14 mouse cellular contexts compared by ENCODE assay signal in the genomic region with DNA sequence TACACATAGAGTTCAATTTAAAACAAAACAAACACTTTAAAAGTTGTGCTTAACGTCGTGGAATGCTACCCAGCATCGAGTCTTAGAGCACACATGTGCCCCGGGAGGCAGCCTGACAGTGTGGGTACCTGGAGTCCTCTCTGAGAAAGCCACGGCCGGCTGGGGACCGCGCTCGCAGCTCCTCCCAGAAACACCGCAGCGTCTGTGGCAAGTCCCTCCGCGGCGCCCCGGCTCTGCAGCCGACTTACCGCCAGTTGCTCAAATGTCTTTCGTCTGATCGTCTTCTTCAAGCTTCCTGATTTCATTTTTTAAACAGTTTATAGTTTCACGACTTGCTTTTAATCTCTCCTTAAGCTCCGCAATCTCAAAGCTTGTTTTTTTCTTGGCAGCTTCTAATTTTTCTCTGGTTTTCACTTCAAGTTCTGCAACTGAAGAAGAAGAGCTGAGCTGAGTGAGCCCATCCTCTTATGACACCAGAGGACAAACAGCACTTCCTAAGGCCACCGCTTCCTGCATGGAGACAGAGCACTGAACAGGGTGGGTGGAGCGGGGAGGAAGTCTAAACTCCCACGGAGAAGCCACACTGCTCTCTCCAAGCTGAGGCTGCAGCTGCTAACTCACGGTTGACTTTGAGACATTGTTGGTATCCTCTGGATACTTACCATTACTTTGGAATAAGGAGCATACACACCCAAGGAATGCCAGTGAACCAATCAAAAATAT. TPM values are rescaled to one million over a fixed set of nuclear protein-coding genes. Genes with fewer than 3 reads are reported as not detected.
A peak's percentile ranks its signal among the peaks of the same experiment; 100 is the strongest.
DNase-seq lines count a peak whose midpoint lies in the region; ATAC-seq and TF ChIP-seq lines count a peak whose summit lies in the region.
"Had no signal": no experiment of that assay in that cellular context is flagged by ENCODE, and none has a peak within 500 bp of the region (broad histone marks: within the 10 kb centered on the region; RNA-seq: fewer than 3 reads in every experiment).

No protein-coding gene starts in this region.

- H3K27me3 ChIP-seq in thymus, adult 2 months (ENCODE audit: control insufficient read depth, insufficient read depth, low read length), result no peaks in the 10 kb centered on the region
- H3K27me3 ChIP-seq in spleen, adult 2 months (ENCODE audit: control insufficient read depth, insufficient read depth, low read length), result no peaks in the 10 kb centered on the region
- H3K27me3 ChIP-seq: heart, embryonic 12.5 days; hindbrain, embryonic 15.5 days; kidney, embryonic 15.5 days had no signal

- H3K4me1 ChIP-seq in thymus, adult 2 months (replicated peaks; ENCODE audit: control insufficient read depth, insufficient read depth, low read length), result peaks cover 12% of the 10 kb centered on the region
- H3K4me1 ChIP-seq in spleen, adult 2 months (ENCODE audit: control insufficient read depth, insufficient read depth, insufficient read length), result peaks cover 4% of the 10 kb centered on the region; the same call in 1 of the 2 replicates
- H3K4me1 ChIP-seq: hindbrain, embryonic 15.5 days; kidney, embryonic 15.5 days; limb, embryonic 10.5 days had no signal

- 0 out of 2 replicates have a peak, but pooled peaks have one; percentile 18 for TF ChIP-seq POLR2A in thymus, adult 2 months (IDR thresholded peaks at IDR 0.05; ENCODE audit: control insufficient read depth, extremely low read depth, insufficient read depth, low read length, poor library complexity)
- no peak for TF ChIP-seq POLR2A in spleen, adult 2 months (IDR thresholded peaks at IDR 0.05; ENCODE audit: low read depth, low read length)

- peak overlapping the region; percentile 6; the same call in 1 of the 2 replicates for H3K4me3 ChIP-seq in thymus, adult 2 months (ENCODE audit: control insufficient read depth, insufficient read depth, low read length)
- H3K4me3 ChIP-seq in spleen, adult 2 months (ENCODE audit: extremely low read depth, insufficient read depth, insufficient read length), result peak overlapping the region; percentile 47
- H3K4me3 ChIP-seq: heart, embryonic 12.5 days; hindbrain, embryonic 15.5 days; kidney, embryonic 15.5 days; limb, embryonic 10.5 days had no signal

- peak; percentile 53 to 71; a peak in 2 of 4 replicates for ATAC-seq in hematopoietic stem cell, adult 5-6 weeks (replicated peaks in 1 of 2; ENCODE audit: insufficient read depth in 1 of 2, low FRiP score in 2 of 2, low TSS enrichment in 1 of 2, low read depth in 1 of 2, poor library complexity in 2 of 2, severe bottlenecking in 2 of 2)

- peaks cover 33% of the 10 kb centered on the region for H3K36me3 ChIP-seq in thymus, adult 2 months (ENCODE audit: control insufficient read depth, insufficient read depth, low read length)
- H3K36me3 ChIP-seq in spleen, adult 2 months (ENCODE audit: control insufficient read depth, insufficient read depth, low read length), result peaks cover 21% of the 10 kb centered on the region

- WGBS in thymus, adult 2 months, result 20% methylated on average over 25 of the region's 25 CpGs
- 29% methylated on average over 25 of the region's 25 CpGs for WGBS in spleen, adult 2 months

- H3K27ac ChIP-seq in thymus, adult 2 months (ENCODE audit: control insufficient read depth, insufficient read depth, low read length), result peak overlapping the region; percentile 56
- peak overlapping the region; percentile 88 for H3K27ac ChIP-seq in spleen, adult 2 months (ENCODE audit: insufficient read depth, low read length)
- H3K27ac ChIP-seq: hindbrain, embryonic 15.5 days; kidney, embryonic 15.5 days; limb, embryonic 10.5 days had no signal

- no peak for TF ChIP-seq CTCF in thymus, adult 2 months (IDR thresholded peaks at IDR 0.05; ENCODE audit: borderline replicate concordance, control insufficient read depth, extremely low read depth, insufficient read depth, low read length, poor library complexity)
- no peak for TF ChIP-seq CTCF in spleen, adult 2 months (IDR thresholded peaks at IDR 0.05; ENCODE audit: extremely low read depth, insufficient read depth, insufficient read length, insufficient replicate concordance)

- peak; percentile 40 for DNase-seq in thymus, adult 2 months
- DNase-seq in thymus, adult 18-20 months, result no peak
- DNase-seq in spleen, adult 2 months (ENCODE audit: low read depth in 1 of 2, low spot score in 2 of 2), result peak; percentile 36 to 65
- DNase-seq in gastrocnemius, postnatal 10 days, result no peak
- DNase-seq in cerebellum, postnatal 14 days, result no peak
- no peak for DNase-seq in adrenal gland, adult (ENCODE audit: inconsistent age in 2 of 2, low spot score in 1 of 2)
- DNase-seq: embryo, embryonic 11 days had no signal

RNA-seq across cellular contexts. Expression of a gene that starts 8.7 kb away (rescaled TPM):
- 41.6 and 43.3 TPM in 2 replicates for polyA plus RNA-seq in thymus, adult 2 months (2012; rRNA removed)
- total RNA-seq in hematopoietic stem cell, adult 5-6 weeks (2017), result 116 and 171 TPM in 2 replicates
- 27.5 and 29.4 TPM in 2 replicates for polyA plus RNA-seq in spleen, adult 2 months (2012; rRNA removed)
- total RNA-seq in gastrocnemius, postnatal 10 days (2021), result 10 to 100 TPM; 24.5 to 25.2 TPM

RNA-seq across cellular contexts. Expression of a gene that starts 22.9 kb away (rescaled TPM):
- polyA plus RNA-seq in thymus, adult 2 months (2012; rRNA removed), result not detected in 2 replicates
- not detected in 2 replicates for total RNA-seq in hematopoietic stem cell, adult 5-6 weeks (2017)
- polyA plus RNA-seq in spleen, adult 2 months (2012; rRNA removed), result not detected in 2 replicates
- total RNA-seq in gastrocnemius, postnatal 10 days (2021), result not detected
- total RNA-seq: layer of hippocampus, adult 8-10 months; midbrain, postnatal 0 days had no signal
- polyA plus RNA-seq: heart, embryonic 12.5 days; hindbrain, embryonic 15.5 days; kidney, embryonic 15.5 days; limb, embryonic 10.5 days had no signal

Comparison
In these comparisons a context has a peak if more than half of its experiments do, and no peak if none do; other contexts are left out.
1. DNase-seq: peak in thymus, adult 2 months (single experiment) and spleen, adult 2 months (2 of 2); none in thymus, adult 18-20 months (0 of 2), gastrocnemius, postnatal 10 days (single experiment), cerebellum, postnatal 14 days (0 of 2) and adrenal gland, adult (0 of 2).